Comparison of ENCODE assay signal across 10 mouse cellular contexts in genomic region chrX:77363657-77364056, GRCm38 (mm10).
"Had no signal": no experiment of that assay in that cellular context is flagged by ENCODE, and none has a peak within 500 bp of the region (broad histone marks: within the 10 kb centered on the region; RNA-seq: fewer than 3 reads in every experiment).

No protein-coding gene starts in this region.

- DNase-seq: lung, adult 18-20 months; lung, embryonic 14.5 days; lung, postnatal 10 days; lung, postnatal 4 days; right cerebral cortex, postnatal 14 days; thymus, adult 18-20 months; thymus, postnatal 14 days; thymus, postnatal 36 days had no signal

- ATAC-seq: midbrain, embryonic 13.5 days; midbrain, embryonic 15.5 days had no signal
